Mouse (Mus musculus) myocyte (in vitro differentiated cells): ENCODE results near the gene Serpina16.

Experiments
- CEBPB ChIP-seq: IDR thresholded peaks from 2 replicates; pipeline ENCODE4 v1.6.1; 2011; ENCODE audit warnings: mild to moderate bottlenecking, moderate library complexity; ENCODE audit not compliant: poor library complexity, insufficient read depth, severe bottlenecking
- E2F4 ChIP-seq: IDR thresholded peaks from one replicate; pipeline ENCODE4 v1.6.1; 2011; ENCODE audit warnings: mild to moderate bottlenecking, control low read depth, moderate library complexity; ENCODE audit not compliant: insufficient read depth
- MAX ChIP-seq: IDR thresholded peaks from one replicate; pipeline ENCODE4 v1.6.1; 2011; ENCODE audit warnings: low read depth, mild to moderate bottlenecking, control low read depth
- MYOD1 ChIP-seq, 3 experiments: IDR thresholded peaks; one replicate each; pipeline ENCODE4 v1.6.1; 2011; ENCODE audit warnings: control low read depth in 2 of 3, low read depth in 2 of 3, mild to moderate bottlenecking in 2 of 3, moderate library complexity in 1 of 3; ENCODE audit not compliant: insufficient read length in 2 of 3, control insufficient read depth in 1 of 3
- MYOG ChIP-seq, 3 experiments: IDR thresholded peaks; one replicate each; pipeline ENCODE4 v1.6.1; 2011; ENCODE audit warnings: control low read depth in 2 of 3, low read depth in 2 of 3, mild to moderate bottlenecking in 2 of 3; ENCODE audit not compliant: insufficient read length in 2 of 3, control insufficient read depth in 1 of 3, insufficient read depth in 1 of 3
- POLR2A ChIP-seq: IDR thresholded peaks from one replicate; pipeline ENCODE4 v1.6.1; 2011; ENCODE audit warnings: low read depth, mild to moderate bottlenecking, control low read depth, moderate library complexity; ENCODE audit not compliant: insufficient read length
- POLR2AphosphoS2 ChIP-seq: IDR thresholded peaks from one replicate; pipeline ENCODE4 v1.6.1; 2011; ENCODE audit warnings: low read depth, control low read depth; ENCODE audit not compliant: insufficient read length
- SRF ChIP-seq: IDR thresholded peaks from one replicate; pipeline ENCODE4 v1.6.1; 2011; ENCODE audit warnings: low read depth; ENCODE audit not compliant: control insufficient read depth, insufficient read length
- TCF12 ChIP-seq: IDR thresholded peaks from one replicate; pipeline ENCODE4 v1.6.1; 2011; ENCODE audit warnings: mild to moderate bottlenecking, control low read depth; ENCODE audit not compliant: poor library complexity, insufficient read depth, severe bottlenecking
- TCF3 ChIP-seq: IDR thresholded peaks from one replicate; pipeline ENCODE4 v1.6.1; 2011; ENCODE audit warnings: low read depth, control low read depth; ENCODE audit not compliant: insufficient read length
- USF1 ChIP-seq: IDR thresholded peaks from one replicate; pipeline ENCODE4 v1.6.1; 2011; ENCODE audit warnings: low read depth, mild to moderate bottlenecking, control low read depth, moderate library complexity

DNA sequence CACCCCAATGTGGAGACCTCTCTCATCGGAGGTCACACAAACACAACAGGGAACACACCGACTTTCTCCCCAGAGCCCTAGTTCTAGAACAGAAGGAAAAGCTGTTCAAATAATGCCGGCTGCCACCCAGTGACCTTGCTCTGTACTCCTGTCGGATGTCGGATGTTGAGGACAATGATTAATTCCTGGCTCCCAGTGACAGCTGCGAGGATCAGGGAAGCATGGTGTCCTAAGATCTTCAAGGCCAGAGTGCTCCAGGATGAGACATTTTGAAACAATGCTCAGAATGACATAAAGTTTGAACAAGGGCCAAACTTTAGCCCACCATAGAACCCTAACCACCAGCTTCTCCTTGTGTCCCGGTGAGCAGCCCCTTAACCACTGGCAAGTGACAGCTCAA is 11.1 kb upstream of the Serpina16 start:
- TF ChIP-seq POLR2A, result no peak
- no peak for TF ChIP-seq E2F4
- TF ChIP-seq MAX, result no peak
- peak in 2 of 3 experiments; percentile 58 to 73 for TF ChIP-seq MYOD1 (IDR thresholded peaks at IDR 0.05; ENCODE audit: control insufficient read depth in 1 of 3, insufficient read length in 2 of 3, low read depth in 2 of 3)
- no peak for TF ChIP-seq USF1
- TF ChIP-seq TCF12, result no peak
- TF ChIP-seq POLR2AphosphoS2, result no peak
- TF ChIP-seq SRF, result no peak
- TF ChIP-seq MYOG (IDR thresholded peaks at IDR 0.05; ENCODE audit: control insufficient read depth in 1 of 3, insufficient read depth in 1 of 3, insufficient read length in 2 of 3, low read depth in 2 of 3), result no peak
- no peak for TF ChIP-seq CEBPB
- TF ChIP-seq TCF3, result no peak
